Mouse (Mus musculus): ENCODE measurements around the gene Slc38a9. TPM values are rescaled to one million over a fixed set of nuclear protein-coding genes. Genes with fewer than 3 reads are reported as not detected.
A peak's percentile ranks its signal among the peaks of the same experiment; 100 is the strongest.

Slc38a9 gene
- polyA plus RNA-seq (2012; rRNA removed): 71.2 and 73.3 TPM in 2 replicates

- Histone ChIP-seq H3K4me3 (ENCODE audit: control insufficient read depth, insufficient read depth, low read length) (peak within 1 kb of the TSS; percentile 80), H3K27me3 (ENCODE audit: control insufficient read depth, insufficient read depth, low read length) (no peaks in the 10 kb centered on the region), H3K4me1 (replicated peaks; ENCODE audit: control insufficient read depth, insufficient read depth, low read length) (peaks cover 3% of the 10 kb centered on the region), H3K36me3 (ENCODE audit: control insufficient read depth, insufficient read depth, low read length) (no peaks in the 10 kb centered on the region), H3K27ac (ENCODE audit: control insufficient read depth, insufficient read depth, low read length) (peak within 1 kb of the TSS; percentile 53)
- DNase-seq: peak; percentile 95
- WGBS: under 1% methylated on average over 33 of the region's 33 CpGs
- TF ChIP-seq POLR2A (IDR thresholded peaks at IDR 0.05; ENCODE audit: control insufficient read depth, extremely low read depth, insufficient read depth, low read length, poor library complexity): no peak; the same call in 1 of the 2 replicates
- peak; percentile 55; the same call in 1 of the 2 replicates for TF ChIP-seq CTCF (IDR thresholded peaks at IDR 0.05; ENCODE audit: borderline replicate concordance, control insufficient read depth, extremely low read depth, insufficient read depth, low read length, poor library complexity)
Measured at GRCm38 (mm10) chr13:112660574-112661381, at the start of gene Slc38a9. TSS of gene Slc38a9 (plus strand) at chr13:112660751.

GRCm38 (mm10) chr13:112621592-112621991, 39.0 kb upstream of the Slc38a9 start:
- WGBS: 67% methylated on average over 3 of the region's 3 CpGs

GRCm38 (mm10) chr13:112623656-112624055, 36.9 kb upstream of the Slc38a9 start:
- H3K36me3 ChIP-seq (ENCODE audit: control insufficient read depth, insufficient read depth, low read length): no peaks in the 10 kb centered on the region
- H3K4me1 ChIP-seq (replicated peaks; ENCODE audit: control insufficient read depth, insufficient read depth, low read length): no peaks in the 10 kb centered on the region
- TF ChIP-seq CTCF (IDR thresholded peaks at IDR 0.05; ENCODE audit: borderline replicate concordance, control insufficient read depth, extremely low read depth, insufficient read depth, low read length, poor library complexity) (no peak), POLR2A (IDR thresholded peaks at IDR 0.05; ENCODE audit: control insufficient read depth, extremely low read depth, insufficient read depth, low read length, poor library complexity) (no peak)
- no peak for DNase-seq
- no peak overlapping the region for H3K27ac ChIP-seq (ENCODE audit: control insufficient read depth, insufficient read depth, low read length)
- WGBS: 93% methylated on average over 7 of the region's 7 CpGs
- H3K27me3 ChIP-seq (ENCODE audit: control insufficient read depth, insufficient read depth, low read length): no peaks in the 10 kb centered on the region
- H3K4me3 ChIP-seq (ENCODE audit: control insufficient read depth, insufficient read depth, low read length): no peak overlapping the region

More at GRCm38 (mm10) chr13:112621592-112621991, 39.0 kb upstream of the Slc38a9 start:
- DNase-seq: no peak
- TF ChIP-seq POLR2A (IDR thresholded peaks at IDR 0.05; ENCODE audit: control insufficient read depth, extremely low read depth, insufficient read depth, low read length, poor library complexity) (no peak), CTCF (IDR thresholded peaks at IDR 0.05; ENCODE audit: borderline replicate concordance, control insufficient read depth, extremely low read depth, insufficient read depth, low read length, poor library complexity) (no peak)
- Histone ChIP-seq H3K4me1 (replicated peaks; ENCODE audit: control insufficient read depth, insufficient read depth, low read length) (no peaks in the 10 kb centered on the region), H3K36me3 (ENCODE audit: control insufficient read depth, insufficient read depth, low read length) (no peaks in the 10 kb centered on the region), H3K27ac (ENCODE audit: control insufficient read depth, insufficient read depth, low read length) (no peak overlapping the region), H3K4me3 (ENCODE audit: control insufficient read depth, insufficient read depth, low read length) (no peak overlapping the region), H3K27me3 (ENCODE audit: control insufficient read depth, insufficient read depth, low read length) (no peaks in the 10 kb centered on the region)

- Histone ChIP-seq H3K27ac (ENCODE audit: control insufficient read depth, insufficient read depth, low read length) (no peak overlapping the region), H3K27me3 (ENCODE audit: control insufficient read depth, insufficient read depth, low read length) (no peaks in the 10 kb centered on the region), H3K4me1 (replicated peaks; ENCODE audit: control insufficient read depth, insufficient read depth, low read length) (no peaks in the 10 kb centered on the region), H3K36me3 (ENCODE audit: control insufficient read depth, insufficient read depth, low read length) (no peaks in the 10 kb centered on the region), H3K4me3 (ENCODE audit: control insufficient read depth, insufficient read depth, low read length) (no peak overlapping the region)
- WGBS: 40% methylated on average over 3 of the region's 3 CpGs
- TF ChIP-seq POLR2A (IDR thresholded peaks at IDR 0.05; ENCODE audit: control insufficient read depth, extremely low read depth, insufficient read depth, low read length, poor library complexity) (no peak), CTCF (IDR thresholded peaks at IDR 0.05; ENCODE audit: borderline replicate concordance, control insufficient read depth, extremely low read depth, insufficient read depth, low read length, poor library complexity) (no peak)
- no peak for DNase-seq
Measured at GRCm38 (mm10) chr13:112624622-112625021, 35.9 kb upstream of the Slc38a9 start.

GRCm38 (mm10) chr13:112625566-112625965, 35.0 kb upstream of the Slc38a9 start:
- H3K36me3 ChIP-seq (ENCODE audit: control insufficient read depth, insufficient read depth, low read length): no peaks in the 10 kb centered on the region

GRCm38 (mm10) chr13:112635174-112635837, 25.2 kb upstream of the Slc38a9 start:
- Histone ChIP-seq H3K4me3 (ENCODE audit: control insufficient read depth, insufficient read depth, low read length) (no peak overlapping the region), H3K4me1 (replicated peaks; ENCODE audit: control insufficient read depth, insufficient read depth, low read length) (no peaks in the 10 kb centered on the region), H3K27ac (ENCODE audit: control insufficient read depth, insufficient read depth, low read length) (no peak overlapping the region), H3K36me3 (ENCODE audit: control insufficient read depth, insufficient read depth, low read length) (no peaks in the 10 kb centered on the region), H3K27me3 (ENCODE audit: control insufficient read depth, insufficient read depth, low read length) (no peaks in the 10 kb centered on the region)
- TF ChIP-seq CTCF (IDR thresholded peaks at IDR 0.05; ENCODE audit: borderline replicate concordance, control insufficient read depth, extremely low read depth, insufficient read depth, low read length, poor library complexity): no peak
- TF ChIP-seq POLR2A (IDR thresholded peaks at IDR 0.05; ENCODE audit: control insufficient read depth, extremely low read depth, insufficient read depth, low read length, poor library complexity): no peak
- DNase-seq: no peak
- WGBS: 51% methylated on average over 7 of the region's 7 CpGs

More at GRCm38 (mm10) chr13:112625566-112625965, 35.0 kb upstream of the Slc38a9 start:
- H3K4me1 ChIP-seq (replicated peaks; ENCODE audit: control insufficient read depth, insufficient read depth, low read length): no peaks in the 10 kb centered on the region
- H3K27me3 ChIP-seq (ENCODE audit: control insufficient read depth, insufficient read depth, low read length): no peaks in the 10 kb centered on the region
- H3K4me3 ChIP-seq (ENCODE audit: control insufficient read depth, insufficient read depth, low read length): no peak overlapping the region
- no peak for DNase-seq
- H3K27ac ChIP-seq (ENCODE audit: control insufficient read depth, insufficient read depth, low read length): no peak overlapping the region
- no peak for TF ChIP-seq POLR2A (IDR thresholded peaks at IDR 0.05; ENCODE audit: control insufficient read depth, extremely low read depth, insufficient read depth, low read length, poor library complexity)
- no peak for TF ChIP-seq CTCF (IDR thresholded peaks at IDR 0.05; ENCODE audit: borderline replicate concordance, control insufficient read depth, extremely low read depth, insufficient read depth, low read length, poor library complexity)
